Mouse (Mus musculus): ENCODE measurements at regions not wholly inside any gene's neighbourhood (a gene's known extent, or its start where the extent isn't known, plus 50 kb on each side); places are given as distances from the start of the nearest gene placed in this dataset.

- H3K4me2 ChIP-seq, result no peak overlapping the region
- H3K36me3 ChIP-seq (ENCODE audit: control insufficient read depth, insufficient read depth, low read length), result no peaks in the 10 kb centered on the region
- no peaks in the 10 kb centered on the region; the same call in 1 of the 2 replicates for H3K4me1 ChIP-seq (ENCODE audit: control insufficient read depth, insufficient read depth, low read length)
- no peaks in the 10 kb centered on the region for H3K9me3 ChIP-seq (replicated peaks; ENCODE audit: control insufficient read depth, low read length)
- H3K27ac ChIP-seq (ENCODE audit: low read depth, low read length), result no peak overlapping the region
- no peaks in the 10 kb centered on the region for H3K27me3 ChIP-seq (ENCODE audit: control insufficient read depth, insufficient read depth, low read length)
- ATAC-seq (replicated peaks; ENCODE audit: insufficient number of reproducible peaks, low FRiP score, low TSS enrichment), result no peak
- no peak overlapping the region for H3K4me3 ChIP-seq (ENCODE audit: low read depth, low read length)
- no peak overlapping the region for H3K9ac ChIP-seq (ENCODE audit: low read depth, low read length)
- WGBS (ENCODE audit: insufficient replicate concordance), result 68% methylated on average over 3 of the region's 3 CpGs
Observed at GRCm38 (mm10) chr16:29990393-29990792, 73.8 kb upstream of the Hes1 start.

GRCm38 (mm10) chr16:29990795-29991587 is 73.2 kb upstream of the Hes1 start:
- Histone ChIP-seq H3K9ac (ENCODE audit: low read depth, low read length) (no peak overlapping the region), H3K4me1 (ENCODE audit: control insufficient read depth, insufficient read depth, low read length) (peaks cover 3% of the 10 kb centered on the region), H3K36me3 (ENCODE audit: control insufficient read depth, insufficient read depth, low read length) (no peaks in the 10 kb centered on the region), H3K4me2 (no peak overlapping the region), H3K27ac (ENCODE audit: low read depth, low read length) (no peak overlapping the region), H3K4me3 (ENCODE audit: low read depth, low read length) (no peak overlapping the region), H3K27me3 (ENCODE audit: control insufficient read depth, insufficient read depth, low read length) (no peaks in the 10 kb centered on the region), H3K9me3 (replicated peaks; ENCODE audit: control insufficient read depth, low read length) (no peaks in the 10 kb centered on the region)
- ATAC-seq (replicated peaks; ENCODE audit: insufficient number of reproducible peaks, low FRiP score, low TSS enrichment), result no peak
- 70% methylated on average over 9 of the region's 9 CpGs for WGBS (ENCODE audit: insufficient replicate concordance)

GRCm38 (mm10) chr16:29991876-29992380 is 72.3 kb upstream of the Hes1 start:
- H3K36me3 ChIP-seq (ENCODE audit: control insufficient read depth, insufficient read depth, low read length), result no peaks in the 10 kb centered on the region
- peaks cover 11% of the 10 kb centered on the region for H3K4me1 ChIP-seq (ENCODE audit: control insufficient read depth, insufficient read depth, low read length)
- H3K9me3 ChIP-seq (replicated peaks; ENCODE audit: control insufficient read depth, low read length), result no peaks in the 10 kb centered on the region
- no peaks in the 10 kb centered on the region for H3K27me3 ChIP-seq (ENCODE audit: control insufficient read depth, insufficient read depth, low read length)
- no peak overlapping the region for H3K9ac ChIP-seq (ENCODE audit: low read depth, low read length)
- ATAC-seq (replicated peaks; ENCODE audit: insufficient number of reproducible peaks, low FRiP score, low TSS enrichment), result no peak
- 85% methylated on average over 8 of the region's 8 CpGs for whole genome bisulfite sequencing (ENCODE audit: insufficient replicate concordance)
- no peak overlapping the region for H3K27ac ChIP-seq (ENCODE audit: low read depth, low read length)
- H3K4me2 ChIP-seq, result no peak overlapping the region
- no peak overlapping the region for H3K4me3 ChIP-seq (ENCODE audit: low read depth, low read length)

GRCm38 (mm10) chr16:29993111-29993510 is 71.1 kb upstream of the Hes1 start:
- Histone ChIP-seq H3K36me3 (ENCODE audit: control insufficient read depth, insufficient read depth, low read length) (no peaks in the 10 kb centered on the region), H3K9me3 (replicated peaks; ENCODE audit: control insufficient read depth, low read length) (no peaks in the 10 kb centered on the region), H3K27me3 (ENCODE audit: control insufficient read depth, insufficient read depth, low read length) (no peaks in the 10 kb centered on the region), H3K4me2 (no peak overlapping the region), H3K27ac (ENCODE audit: low read depth, low read length) (no peak overlapping the region), H3K4me1 (ENCODE audit: control insufficient read depth, insufficient read depth, low read length) (peaks cover 11% of the 10 kb centered on the region), H3K9ac (ENCODE audit: low read depth, low read length) (no peak overlapping the region), H3K4me3 (ENCODE audit: low read depth, low read length) (no peak overlapping the region)
- WGBS (ENCODE audit: insufficient replicate concordance), result 59% methylated on average over 7 of the region's 7 CpGs
- ATAC-seq (replicated peaks; ENCODE audit: insufficient number of reproducible peaks, low FRiP score, low TSS enrichment), result no peak

- no peaks in the 10 kb centered on the region for H3K27me3 ChIP-seq (ENCODE audit: control insufficient read depth, insufficient read depth, low read length)
- no peak overlapping the region for H3K4me2 ChIP-seq
- H3K4me3 ChIP-seq (ENCODE audit: low read depth, low read length), result no peak overlapping the region
- no peak overlapping the region for H3K27ac ChIP-seq (ENCODE audit: low read depth, low read length)
- ATAC-seq (replicated peaks; ENCODE audit: insufficient number of reproducible peaks, low FRiP score, low TSS enrichment), result no peak
- no peak overlapping the region for H3K9ac ChIP-seq (ENCODE audit: low read depth, low read length)
- H3K36me3 ChIP-seq (ENCODE audit: control insufficient read depth, insufficient read depth, low read length), result no peaks in the 10 kb centered on the region
- 63% methylated on average over 6 of the region's 6 CpGs for WGBS (ENCODE audit: insufficient replicate concordance)
- H3K4me1 ChIP-seq (ENCODE audit: control insufficient read depth, insufficient read depth, low read length), result peaks cover 11% of the 10 kb centered on the region
- H3K9me3 ChIP-seq (replicated peaks; ENCODE audit: control insufficient read depth, low read length), result no peaks in the 10 kb centered on the region
Observed at GRCm38 (mm10) chr16:29993535-29993934, 70.6 kb upstream of the Hes1 start.

- Histone ChIP-seq H3K36me3 (ENCODE audit: control insufficient read depth, insufficient read depth, low read length) (no peaks in the 10 kb centered on the region), H3K27me3 (ENCODE audit: control insufficient read depth, insufficient read depth, low read length) (no peaks in the 10 kb centered on the region), H3K27ac (ENCODE audit: low read depth, low read length) (0 out of 2 replicates have a peak overlapping the region, but pooled peaks have one; percentile 15), H3K9ac (ENCODE audit: low read depth, low read length) (no peak overlapping the region), H3K4me1 (ENCODE audit: control insufficient read depth, insufficient read depth, low read length) (peaks cover 11% of the 10 kb centered on the region), H3K9me3 (replicated peaks; ENCODE audit: control insufficient read depth, low read length) (no peaks in the 10 kb centered on the region), H3K4me3 (ENCODE audit: low read depth, low read length) (no peak overlapping the region), H3K4me2 (peak overlapping the region; percentile 8; the same call in 1 of the 2 replicates)
- 0 out of 2 replicates have a peak, but pooled peaks have one; percentile 45 for ATAC-seq (replicated peaks; ENCODE audit: insufficient number of reproducible peaks, low FRiP score, low TSS enrichment)
- 25% methylated on average over 12 of the region's 12 CpGs for WGBS (ENCODE audit: insufficient replicate concordance)
Observed at GRCm38 (mm10) chr16:29996139-29997069, 67.8 kb upstream of the Hes1 start.

GRCm38 (mm10) chr16:30000166-30000565 is 64.0 kb upstream of the Hes1 start:
- no peak for ATAC-seq (replicated peaks; ENCODE audit: insufficient number of reproducible peaks, low FRiP score, low TSS enrichment)
- H3K27ac ChIP-seq (ENCODE audit: low read depth, low read length), result no peak overlapping the region
- H3K9ac ChIP-seq (ENCODE audit: low read depth, low read length), result no peak overlapping the region
- no peak overlapping the region for H3K4me2 ChIP-seq
- no peaks in the 10 kb centered on the region for H3K36me3 ChIP-seq (ENCODE audit: control insufficient read depth, insufficient read depth, low read length)
- no peak overlapping the region for H3K4me3 ChIP-seq (ENCODE audit: low read depth, low read length)
- 68% methylated on average over 2 of the region's 2 CpGs for WGBS (ENCODE audit: insufficient replicate concordance)
- H3K4me1 ChIP-seq (ENCODE audit: control insufficient read depth, insufficient read depth, low read length), result peaks cover 11% of the 10 kb centered on the region
- H3K27me3 ChIP-seq (ENCODE audit: control insufficient read depth, insufficient read depth, low read length), result no peaks in the 10 kb centered on the region
- H3K9me3 ChIP-seq (replicated peaks; ENCODE audit: control insufficient read depth, low read length), result no peaks in the 10 kb centered on the region

- WGBS (ENCODE audit: insufficient replicate concordance), result 60% methylated on average over 3 of the region's 3 CpGs
Observed at GRCm38 (mm10) chr16:30005124-30005523, 59.1 kb upstream of the Hes1 start.

More at GRCm38 (mm10) chr16:30005124-30005523, 59.1 kb upstream of the Hes1 start:
- Histone ChIP-seq H3K4me2 (no peak overlapping the region), H3K36me3 (ENCODE audit: control insufficient read depth, insufficient read depth, low read length) (no peaks in the 10 kb centered on the region), H3K27me3 (ENCODE audit: control insufficient read depth, insufficient read depth, low read length) (no peaks in the 10 kb centered on the region), H3K9ac (ENCODE audit: low read depth, low read length) (no peak overlapping the region), H3K4me3 (ENCODE audit: low read depth, low read length) (no peak overlapping the region), H3K27ac (ENCODE audit: low read depth, low read length) (no peak overlapping the region), H3K4me1 (ENCODE audit: control insufficient read depth, insufficient read depth, low read length) (peaks cover 10% of the 10 kb centered on the region), H3K9me3 (replicated peaks; ENCODE audit: control insufficient read depth, low read length) (no peaks in the 10 kb centered on the region)
- ATAC-seq (replicated peaks; ENCODE audit: insufficient number of reproducible peaks, low FRiP score, low TSS enrichment), result no peak
